Mouse (Mus musculus): ENCODE data around the gene Olfr138. TPM values are rescaled to one million over a fixed set of nuclear protein-coding genes. Genes with fewer than 3 reads are reported as not detected.

Gene Olfr138
- not detected in 2 replicates for polyA plus RNA-seq (2015; fragmentation: Nextera tagmentation; extraction: Ambion mirVana)

- no peak for ATAC-seq (ENCODE audit: low FRiP score, low TSS enrichment)
- 60% methylated on average over 1 of the region's 1 CpGs for WGBS
- H3K4me2 ChIP-seq (replicated peaks; ENCODE audit: low read depth) = no peak within 1 kb of the TSS
- no peak within 1 kb of the TSS for H3K9ac ChIP-seq (ENCODE audit: low read length)
- no peaks in the 10 kb centered on the region for H3K9me3 ChIP-seq (ENCODE audit: control insufficient read depth, low read length)
- no peaks in the 10 kb centered on the region for H3K4me1 ChIP-seq (replicated peaks; ENCODE audit: control insufficient read depth, insufficient read depth)
- no peaks in the 10 kb centered on the region for H3K36me3 ChIP-seq (ENCODE audit: control insufficient read depth, insufficient read depth, low read length)
- no peak for DNase-seq (ENCODE audit: low spot score)
- TF ChIP-seq CTCF (IDR thresholded peaks at IDR 0.05; ENCODE audit: low read depth) (no peak), EP300 (optimal IDR thresholded peaks at IDR 0.05) (no peak)
- H3K27ac ChIP-seq (replicated peaks) = no peak within 1 kb of the TSS
- H3K27me3 ChIP-seq (ENCODE audit: control insufficient read depth, insufficient read depth, low read length) = no peaks in the 10 kb centered on the region
- no peak within 1 kb of the TSS for H3K4me3 ChIP-seq (ENCODE audit: low read depth, low read length)
These were observed at the start of gene Olfr138 for GRCm38 (mm10) chr17:38260735-38261134. TSS of gene Olfr138 (plus strand) at chr17:38261035.

- TF ChIP-seq CTCF (IDR thresholded peaks at IDR 0.05; ENCODE audit: low read depth) (no peak), EP300 (optimal IDR thresholded peaks at IDR 0.05) (no peak)
- Histone ChIP-seq H3K9ac (ENCODE audit: low read length) (no peak within 1 kb of the TSS), H3K9me3 (ENCODE audit: control insufficient read depth, low read length) (no peaks in the 10 kb centered on the region), H3K4me3 (ENCODE audit: low read depth, low read length) (no peak within 1 kb of the TSS), H3K4me1 (replicated peaks; ENCODE audit: control insufficient read depth, insufficient read depth) (no peaks in the 10 kb centered on the region), H3K4me2 (replicated peaks; ENCODE audit: low read depth) (no peak within 1 kb of the TSS), H3K27me3 (ENCODE audit: control insufficient read depth, insufficient read depth, low read length) (no peaks in the 10 kb centered on the region), H3K36me3 (ENCODE audit: control insufficient read depth, insufficient read depth, low read length) (no peaks in the 10 kb centered on the region), H3K27ac (replicated peaks) (no peak within 1 kb of the TSS)
- DNase-seq (ENCODE audit: low spot score) (no peak), ATAC-seq (ENCODE audit: low FRiP score, low TSS enrichment) (no peak)
These were observed 46.6 kb downstream of the Olfr138 start, which contains the start of gene Olfr137 for GRCm38 (mm10) chr17:38307470-38307869. TSS of gene Olfr137 (minus strand) at chr17:38307570.

Other genes starting within 250 kb of the Olfr138 start
- gene Olfr129, start 201.0 kb upstream of the Olfr138 start, polyA plus RNA-seq (2015; fragmentation: Nextera tagmentation; extraction: Ambion mirVana) = not detected in 2 replicates
- gene Olfr130, start 197.1 kb upstream of the Olfr138 start, polyA plus RNA-seq (2015; fragmentation: Nextera tagmentation; extraction: Ambion mirVana) = not detected in 2 replicates
- not detected in 2 replicates for gene Olfr131, start 172.3 kb upstream of the Olfr138 start, polyA plus RNA-seq (2015; fragmentation: Nextera tagmentation; extraction: Ambion mirVana)
- not detected in 2 replicates for gene Olfr132, start 126.5 kb upstream of the Olfr138 start, polyA plus RNA-seq (2015; fragmentation: Nextera tagmentation; extraction: Ambion mirVana)
- gene Olfr133, start 115.8 kb upstream of the Olfr138 start, polyA plus RNA-seq (2015; fragmentation: Nextera tagmentation; extraction: Ambion mirVana) = not detected in 2 replicates
- gene Olfr134, start 89.6 kb upstream of the Olfr138 start, polyA plus RNA-seq (2015; fragmentation: Nextera tagmentation; extraction: Ambion mirVana) = not detected in 2 replicates
- not detected in 2 replicates for gene Olfr135, start 56.7 kb upstream of the Olfr138 start, polyA plus RNA-seq (2015; fragmentation: Nextera tagmentation; extraction: Ambion mirVana)
- gene Olfr137, start 46.5 kb downstream of the Olfr138 start, polyA plus RNA-seq (2015; fragmentation: Nextera tagmentation; extraction: Ambion mirVana) = not detected in 2 replicates
- not detected in 2 replicates for gene Olfr136, start 68.8 kb downstream of the Olfr138 start, polyA plus RNA-seq (2015; fragmentation: Nextera tagmentation; extraction: Ambion mirVana)
- gene Esp36, start 159.2 kb downstream of the Olfr138 start, polyA plus RNA-seq (2015; fragmentation: Nextera tagmentation; extraction: Ambion mirVana) = not detected in 2 replicates